In genomic region chr11:26387087-26387611, GRCm38 (mm10) we compare ENCODE assay signal across 8 mouse cellular contexts. TPM values are rescaled to one million over a fixed set of nuclear protein-coding genes. Genes with fewer than 3 reads are reported as not detected.
DNase-seq lines count a peak whose midpoint lies in the region; ATAC-seq lines count a peak whose summit lies in the region.

No protein-coding gene starts in this region.

- DNase-seq in CD4-positive, CD25-positive, alpha-beta regulatory T cell, adult 2 months (ENCODE audit: low read depth, low spot score): peak; percentile 98
- peak; percentile 7 for DNase-seq in fat pad, adult 2 months (ENCODE audit: extremely low read depth, low read depth, low spot score)
- peak; percentile 95 for DNase-seq in kidney, postnatal 10 days
- DNase-seq in natural killer cell, adult 2 months (ENCODE audit: low spot score in 2 of 2): peak; percentile 91 to 94

- peak overlapping the region; percentile 97 for H3K27ac ChIP-seq in brown adipose tissue, adult 24 weeks (replicated peaks; ENCODE audit: low read depth, low read length)
- H3K27ac ChIP-seq in heart, embryonic 13.5 days (replicated peaks): peak overlapping the region; percentile 84
- H3K27ac ChIP-seq in liver, embryonic 12.5 days: peak overlapping the region; percentile 84
- peak overlapping the region; percentile 86 for H3K27ac ChIP-seq in stomach, embryonic 15.5 days

- no peaks in the 10 kb centered on the region for H3K36me3 ChIP-seq in heart, embryonic 13.5 days
- H3K36me3 ChIP-seq in liver, embryonic 12.5 days: peaks cover 4% of the 10 kb centered on the region; the same call in 1 of the 2 replicates
- no peaks in the 10 kb centered on the region for H3K36me3 ChIP-seq in stomach, embryonic 15.5 days

- no peaks in the 10 kb centered on the region for H3K4me1 ChIP-seq in brown adipose tissue, adult 24 weeks (ENCODE audit: control insufficient read depth, insufficient read depth, insufficient read length, low read length)
- H3K4me1 ChIP-seq in heart, embryonic 13.5 days: peaks cover 14% of the 10 kb centered on the region
- H3K4me1 ChIP-seq in liver, embryonic 12.5 days: peaks cover 18% of the 10 kb centered on the region
- H3K4me1 ChIP-seq in stomach, embryonic 15.5 days: no peaks in the 10 kb centered on the region

- peak; percentile 99 for ATAC-seq in heart, embryonic 13.5 days (ENCODE audit: extremely low read depth, insufficient number of reproducible peaks, low FRiP score, low TSS enrichment)
- peak; percentile 100 for ATAC-seq in liver, embryonic 12.5 days
- peak; percentile 100 for ATAC-seq in stomach, embryonic 15.5 days (ENCODE audit: insufficient read depth, low FRiP score, low read depth)

- H3K9me3 ChIP-seq in heart, embryonic 13.5 days: no peaks in the 10 kb centered on the region
- no peaks in the 10 kb centered on the region for H3K9me3 ChIP-seq in liver, embryonic 12.5 days (replicated peaks)
- H3K9me3 ChIP-seq in stomach, embryonic 15.5 days: no peaks in the 10 kb centered on the region

- H3K27me3 ChIP-seq in heart, embryonic 13.5 days (replicated peaks): no peaks in the 10 kb centered on the region
- H3K27me3 ChIP-seq in liver, embryonic 12.5 days (replicated peaks): no peaks in the 10 kb centered on the region; the same call in 1 of the 2 replicates
- no peaks in the 10 kb centered on the region for H3K27me3 ChIP-seq in stomach, embryonic 15.5 days (replicated peaks)

- peak overlapping the region; percentile 82 for H3K4me2 ChIP-seq in heart, embryonic 13.5 days
- peak overlapping the region; percentile 79 for H3K4me2 ChIP-seq in liver, embryonic 12.5 days
- peak overlapping the region; percentile 63 for H3K4me2 ChIP-seq in stomach, embryonic 15.5 days

- H3K4me3 ChIP-seq in brown adipose tissue, adult 24 weeks (ENCODE audit: insufficient read depth, low read depth, low read length): peak overlapping the region; percentile 100
- H3K4me3 ChIP-seq in heart, embryonic 13.5 days: peak overlapping the region; percentile 78
- peak overlapping the region; percentile 77 for H3K4me3 ChIP-seq in liver, embryonic 12.5 days
- peak overlapping the region; percentile 78 for H3K4me3 ChIP-seq in stomach, embryonic 15.5 days (replicated peaks)

- under 1% methylated on average over 42 of the region's 42 CpGs for WGBS in heart, embryonic 13.5 days
- WGBS in liver, embryonic 12.5 days (ENCODE audit: insufficient replicate concordance): under 1% methylated on average over 42 of the region's 42 CpGs
- WGBS in stomach, embryonic 15.5 days: under 1% methylated on average over 42 of the region's 42 CpGs

- H3K9ac ChIP-seq in heart, embryonic 13.5 days: peak overlapping the region; percentile 87
- peak overlapping the region; percentile 77 for H3K9ac ChIP-seq in liver, embryonic 12.5 days
- H3K9ac ChIP-seq in stomach, embryonic 15.5 days: peak overlapping the region; percentile 83

RNA-seq across cellular contexts. Expression of gene Fancl, which starts 1.2 kb away (rescaled TPM):
- polyA plus RNA-seq in brown adipose tissue, adult 24 weeks (2012; ENCODE audit: insufficient read depth, insufficient read length, missing spikeins): 3.0 and 9.4 TPM in 2 replicates
- 23.9 and 24.1 TPM in 2 replicates for polyA plus RNA-seq in heart, embryonic 13.5 days (2015; fragmentation: Nextera tagmentation; extraction: Ambion mirVana)
- 25.9 and 28.9 TPM in 2 replicates for polyA plus RNA-seq in liver, embryonic 12.5 days (2016; fragmentation: Nextera tagmentation; extraction: Ambion mirVana)
- 30.0 and 31.9 TPM in 2 replicates for polyA plus RNA-seq in stomach, embryonic 15.5 days (2015; fragmentation: Nextera tagmentation; extraction: Ambion mirVana)

Comparison
In these comparisons a context has a peak if more than half of its experiments do, and no peak if none do; other contexts are left out.
1. Peak in every context shown above with its lines: DNase-seq, ATAC-seq, H3K4me3 ChIP-seq and H3K27ac ChIP-seq.
2. DNase-seq: peak in every context shown above with its lines; median percentile 98 in CD4-positive, CD25-positive, alpha-beta regulatory T cell, adult 2 months; 95 in kidney, postnatal 10 days; 92 in natural killer cell, adult 2 months; 7 in fat pad, adult 2 months.